In genomic region chr11:29374274-29374656, GRCm38 (mm10) we compare ENCODE assay signal across 8 mouse cellular contexts. TPM values are rescaled to one million over a fixed set of nuclear protein-coding genes. Genes with fewer than 3 reads are reported as not detected.
DNase-seq lines count a peak whose midpoint lies in the region; ATAC-seq and TF ChIP-seq lines count a peak whose summit lies in the region.

No protein-coding gene starts in this region.

- H3K4me1 ChIP-seq in heart, adult 2 months (ENCODE audit: control insufficient read depth, insufficient read depth, low read length) = peaks cover 6% of the 10 kb centered on the region
- peaks cover 7 to 32% of the 10 kb centered on the region in 2 experiments for H3K4me1 ChIP-seq in CH12.LX (ENCODE audit: control insufficient read depth in 1 of 2, insufficient read depth in 2 of 2)
- peaks cover 5% of the 10 kb centered on the region; the same call in 1 of the 2 replicates for H3K4me1 ChIP-seq in embryonic facial prominence, embryonic 15.5 days

- no peak for DNase-seq in heart, adult 2 months
- no peak for DNase-seq in heart, postnatal 36 days
- peak; percentile 68 for DNase-seq in CH12.LX (ENCODE audit: extremely low read depth)
- peak; percentile 5 for DNase-seq in kidney, postnatal 14 days
- DNase-seq in cerebellum, adult 11-12 months = no peak
- no peak for DNase-seq in adrenal gland, adult (ENCODE audit: inconsistent age in 2 of 2, low spot score in 1 of 2)

- no peak for ATAC-seq in embryonic facial prominence, embryonic 15.5 days (ENCODE audit: insufficient number of reproducible peaks, low FRiP score, low TSS enrichment, low read depth)

- peak overlapping the region; percentile 70 for H3K4me3 ChIP-seq in heart, adult 2 months
- peak overlapping the region; percentile 51 to 96 (median 94) for H3K4me3 ChIP-seq in CH12.LX (replicated peaks in 1 of 3; ENCODE audit: low read depth in 2 of 3, low read length in 2 of 3, poor library complexity in 1 of 3)
- H3K4me3 ChIP-seq in embryonic facial prominence, embryonic 15.5 days (replicated peaks) = peak overlapping the region; percentile 81
- H3K4me3 ChIP-seq in myocyte = peak overlapping the region; percentile 74

- intact Hi-C loops in heart, adult 2 months (cut with DNase I) = loop anchor here (5.0 to 10.0 kb wide), 5 partner anchors 127 to 321 kb away; partner anchors contain the start of genes Cfap36, Clhc1, Mtif2 and Ppp4r3b
- intact Hi-C loops in heart, postnatal 36 days (cut with DNase I) = loop anchor here (1.0 to 10.0 kb wide), 5 partner anchors 127 to 321 kb away; partner anchors contain the start of genes Cfap36, Mtif2, Ppp4r3b and Rps27a

- H3K36me3 ChIP-seq in heart, adult 2 months (ENCODE audit: control insufficient read depth, insufficient read depth, low read length) = no peaks in the 10 kb centered on the region
- H3K36me3 ChIP-seq in CH12.LX (replicated peaks in 1 of 2; ENCODE audit: control insufficient read depth in 1 of 2, insufficient read depth in 1 of 2, low read length in 1 of 2) (peaks cover 0 to 7% of the 10 kb centered on the region in 2 experiments), myocyte (ENCODE audit: control insufficient read depth, insufficient read depth) (no peaks in the 10 kb centered on the region)
- no peaks in the 10 kb centered on the region for H3K36me3 ChIP-seq in embryonic facial prominence, embryonic 15.5 days

- H3K4me2 ChIP-seq in CH12.LX (ENCODE audit: insufficient read depth, low read depth, poor library complexity, severe bottlenecking) (peak overlapping the region; percentile 72), myocyte (ENCODE audit: low read depth) (peak overlapping the region; percentile 67)
- H3K4me2 ChIP-seq in embryonic facial prominence, embryonic 15.5 days (replicated peaks) = peak overlapping the region; percentile 50

- WGBS in heart, adult 2 months = 0% methylated on average over 8 of the region's 8 CpGs
- WGBS in embryonic facial prominence, embryonic 15.5 days = under 1% methylated on average over 8 of the region's 8 CpGs

- dilution Hi-C loops in CH12.LX (cut with MboI; ENCODE audit: extremely low pct_ligation_motif_present, extremely low pct_unique_long_range_greater_than_20kb, low sequenced_read_pairs) = no loop called here

- peaks cover 2% of the 10 kb centered on the region for H3K79me2 ChIP-seq in heart, adult 2 months (replicated peaks; ENCODE audit: control insufficient read depth, insufficient read depth, low read length)
- H3K79me2 ChIP-seq in CH12.LX (replicated peaks; ENCODE audit: control insufficient read depth, extremely low read depth, insufficient read depth, poor library complexity, severe bottlenecking) (peaks cover 26% of the 10 kb centered on the region), myocyte (ENCODE audit: control insufficient read depth, insufficient read depth) (peaks cover 37% of the 10 kb centered on the region)

- H3ac ChIP-seq in myocyte (ENCODE audit: control insufficient read depth, insufficient read length) = peak overlapping the region; percentile 84

- TF ChIP-seq RAD21 in CH12.LX (IDR thresholded peaks at IDR 0.05; ENCODE audit: low read depth, low read length) = no peak

- in situ Hi-C loops in CH12.LX (cut with MboI; ENCODE audit: low pct_ligation_motif_present, low pct_unique_long_range_greater_than_20kb, low sequenced_read_pairs) = no loop called here

- peak overlapping the region; percentile 93 for H3K27ac ChIP-seq in heart, adult 2 months
- peak overlapping the region; percentile 72 for H3K27ac ChIP-seq in CH12.LX (ENCODE audit: insufficient read depth, low read depth)
- peak overlapping the region; percentile 94 for H3K27ac ChIP-seq in embryonic facial prominence, embryonic 15.5 days (replicated peaks)

- H3K9ac ChIP-seq in heart, adult 2 months (ENCODE audit: low read depth, low read length) = peak overlapping the region; percentile 89
- peak overlapping the region; percentile 92 for H3K9ac ChIP-seq in CH12.LX (ENCODE audit: insufficient read depth, low read depth)
- H3K9ac ChIP-seq in embryonic facial prominence, embryonic 15.5 days = peak overlapping the region; percentile 86

- no peak for TF ChIP-seq POLR2A in heart, adult 2 months (IDR thresholded peaks at IDR 0.05; ENCODE audit: insufficient read depth, low read depth, low read length)
- no peak for TF ChIP-seq POLR2A in CH12.LX (IDR thresholded peaks at IDR 0.05; ENCODE audit: low read depth, low read length)
- no peak for TF ChIP-seq POLR2A in myocyte (IDR thresholded peaks at IDR 0.05; ENCODE audit: insufficient read length, low read depth)

- H3K27me3 ChIP-seq in heart, adult 2 months (ENCODE audit: control insufficient read depth, insufficient read depth, low read length) = no peaks in the 10 kb centered on the region
- H3K27me3 ChIP-seq in CH12.LX (replicated peaks) (no peaks in the 10 kb centered on the region), myocyte (ENCODE audit: control insufficient read depth, insufficient read depth, insufficient read length) (no peaks in the 10 kb centered on the region)
- no peaks in the 10 kb centered on the region for H3K27me3 ChIP-seq in embryonic facial prominence, embryonic 15.5 days

- TF ChIP-seq EP300 in heart, adult 2 months (IDR thresholded peaks at IDR 0.05; ENCODE audit: insufficient read depth, low read depth, low read length) = no peak
- TF ChIP-seq EP300 in CH12.LX (IDR thresholded peaks at IDR 0.05; ENCODE audit: low read length) = no peak

- peak; percentile 6; the same call in 1 of the 2 replicates for TF ChIP-seq CTCF in heart, adult 2 months (IDR thresholded peaks at IDR 0.05)
- TF ChIP-seq CTCF in CH12.LX (conservative IDR thresholded peaks at IDR 0.05 in 1 of 2, IDR thresholded peaks at IDR 0.05 in 1 of 2; ENCODE audit: low read depth in 2 of 2, low read length in 2 of 2) = no peak

- peaks cover 2% of the 10 kb centered on the region for H3K9me3 ChIP-seq in CH12.LX (replicated peaks; ENCODE audit: low read length)
- H3K9me3 ChIP-seq in embryonic facial prominence, embryonic 15.5 days (replicated peaks) = no peaks in the 10 kb centered on the region

TF ChIP-seq in CH12.LX, 34 proteins besides CTCF, POLR2A, EP300 and RAD21 (continues in another document):
- TF ChIP-seq MYC (IDR thresholded peaks at IDR 0.05; ENCODE audit: low read depth, low read length) (no peak), MAX (IDR thresholded peaks at IDR 0.05; ENCODE audit: low read length) (no peak), NELFE (IDR thresholded peaks at IDR 0.05; ENCODE audit: low read depth, low read length) (no peak), ZKSCAN1 (IDR thresholded peaks at IDR 0.05; ENCODE audit: borderline replicate concordance, low read depth, low read length) (no peak), JUND (conservative IDR thresholded peaks at IDR 0.05; ENCODE audit: low read depth, low read length) (no peak), KAT2A (IDR thresholded peaks at IDR 0.05; ENCODE audit: insufficient replicate concordance, low read length) (0 out of 2 replicates have a peak, but pooled peaks have one; percentile 14), E2F4 (IDR thresholded peaks at IDR 0.05; ENCODE audit: insufficient replicate concordance, low read depth, low read length) (no peak), SMC3 (IDR thresholded peaks at IDR 0.05; ENCODE audit: low read depth, low read length) (no peak), MAZ (IDR thresholded peaks at IDR 0.05; ENCODE audit: low read depth, low read length) (peak; percentile 73; the same call in 1 of the 2 replicates), NRF1 (IDR thresholded peaks at IDR 0.05; ENCODE audit: low read depth, low read length) (no peak), TBP (conservative IDR thresholded peaks at IDR 0.05; ENCODE audit: low read depth, low read length) (peak; percentile 37; the same call in 1 of the 2 replicates), ZNF384 (IDR thresholded peaks at IDR 0.05; ENCODE audit: low read depth, low read length) (no peak), USF1 (IDR thresholded peaks at IDR 0.05; ENCODE audit: low read depth, low read length) (no peak), USF2 (conservative IDR thresholded peaks at IDR 0.05; ENCODE audit: low read depth, low read length) (no peak), RCOR1 (conservative IDR thresholded peaks at IDR 0.05; ENCODE audit: low read depth, low read length) (0 out of 2 replicates have a peak, but pooled peaks have one; percentile 24)

TF ChIP-seq in myocyte, 11 proteins besides CTCF, POLR2A, EP300 and RAD21:
- no peak for TF ChIP-seq TCF3 (IDR thresholded peaks at IDR 0.05; ENCODE audit: insufficient read length, low read depth)
- no peak for TF ChIP-seq POLR2AphosphoS2 (IDR thresholded peaks at IDR 0.05; ENCODE audit: insufficient read length, low read depth)
- TF ChIP-seq USF1 (IDR thresholded peaks at IDR 0.05; ENCODE audit: low read depth) = no peak
- no peak for TF ChIP-seq CEBPB (IDR thresholded peaks at IDR 0.05; ENCODE audit: insufficient read depth, poor library complexity, severe bottlenecking)
- no peak for TF ChIP-seq SRF (IDR thresholded peaks at IDR 0.05; ENCODE audit: control insufficient read depth, insufficient read length, low read depth)
- TF ChIP-seq MAX (IDR thresholded peaks at IDR 0.05; ENCODE audit: low read depth) = no peak
- no peak for TF ChIP-seq MYOD1 (IDR thresholded peaks at IDR 0.05; ENCODE audit: control insufficient read depth in 1 of 3, insufficient read length in 2 of 3, low read depth in 2 of 3)
- no peak for TF ChIP-seq E2F4 (IDR thresholded peaks at IDR 0.05; ENCODE audit: insufficient read depth)
- no peak for TF ChIP-seq REST (IDR thresholded peaks at IDR 0.05; ENCODE audit: insufficient read depth, insufficient read length)
- no peak for TF ChIP-seq TCF12 (IDR thresholded peaks at IDR 0.05; ENCODE audit: insufficient read depth, poor library complexity, severe bottlenecking)
- TF ChIP-seq MYOG (IDR thresholded peaks at IDR 0.05; ENCODE audit: control insufficient read depth in 1 of 3, insufficient read depth in 1 of 3, insufficient read length in 2 of 3, low read depth in 2 of 3) = no peak

RNA-seq across cellular contexts. Expression of gene Ccdc88a, which starts 0.8 kb away (rescaled TPM):
- total RNA-seq in heart, adult 2 months (2021) = 1 to 10 TPM; 5.5 to 9.0 TPM
- 1.00 and 1.6 TPM in 2 replicates for polyA plus RNA-seq in heart, adult 2 months (2012; rRNA removed)
- 10 to 100 TPM in 1 of 2 experiments, 1 to 10 TPM in 1; 7.7 to 10.3 TPM for total RNA-seq in heart, postnatal 36 days (2021)
- 13.5 and 13.7 TPM in 2 replicates for total RNA-seq in CH12.LX (2012; rRNA removed)
- 15.2 and 16.8 TPM in 2 replicates for total RNA-seq in CH12.LX (2014; rRNA removed)
- 21.9 and 26.1 TPM in 2 replicates for polyA plus RNA-seq in CH12.LX (2012; ENCODE audit: insufficient read length, low read depth)
- polyA plus RNA-seq in embryonic facial prominence, embryonic 15.5 days (2015; fragmentation: Nextera tagmentation; extraction: Ambion mirVana) = 38.1 and 40.4 TPM in 2 replicates
- polyA plus RNA-seq in myocyte (2012; fragmentation: generic; extraction: Trizol) = 3.0 TPM

Comparison
In these comparisons a context has a peak if more than half of its experiments do, and no peak if none do; other contexts are left out.
1. DNase-seq: peak in CH12.LX (single experiment) and kidney, postnatal 14 days (single experiment); none in heart, adult 2 months (0 of 2), heart, postnatal 36 days (0 of 2), cerebellum, adult 11-12 months (single experiment) and adrenal gland, adult (0 of 2).
2. Peak in every context shown above with its lines, with median percentiles within 50 percentile points of each other: H3K27ac ChIP-seq, H3K4me3 ChIP-seq, H3K9ac ChIP-seq and H3K4me2 ChIP-seq.